10 mouse cellular contexts compared by ENCODE assay signal in the genomic region with DNA sequence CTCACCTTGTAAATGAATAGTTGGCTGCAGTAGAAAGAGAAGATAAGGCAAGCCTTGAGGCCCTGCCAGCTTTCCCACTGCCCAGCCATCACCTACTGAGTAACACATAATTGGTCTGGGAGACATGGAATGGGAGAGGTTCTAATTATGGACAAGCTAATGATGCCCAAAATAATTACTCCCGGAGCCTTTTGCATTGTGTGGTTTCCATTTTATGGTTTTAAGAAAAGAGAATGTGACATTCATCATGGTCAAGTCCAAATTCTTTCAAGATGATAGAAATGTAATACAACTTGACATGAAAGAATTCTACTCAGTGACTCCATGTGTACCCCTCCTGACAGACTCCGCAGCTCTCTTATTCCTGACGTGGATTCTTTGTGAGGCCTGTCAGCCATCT.
"Had no signal": no experiment of that assay in that cellular context is flagged by ENCODE, and none has a peak within 500 bp of the region (broad histone marks: within the 10 kb centered on the region; RNA-seq: fewer than 3 reads in every experiment).

No protein-coding gene starts in this region.

- ATAC-seq: lung, postnatal 0 days; midbrain, embryonic 13.5 days; midbrain, embryonic 15.5 days had no signal

- DNase-seq: liver, postnatal 0 days; lung, adult 2 months; lung, postnatal 14 days; lung, postnatal 36 days; right cerebral cortex, postnatal 14 days; thymus, adult 2 months; thymus, postnatal 25 days had no signal
